Mouse (Mus musculus) ES-Bruce4 (cell line): Measurements from ENCODE around the gene Mrps34.
A peak's percentile ranks its signal among the peaks of the same experiment; 100 is the strongest.

Source experiments
- CTCF ChIP-seq: IDR thresholded peaks from one replicate; pipeline ENCODE4 v1.8.1; 2011; ENCODE audit warnings: low read depth, low read length
- EP300 ChIP-seq: IDR thresholded peaks from 2 replicates; pipeline ENCODE4 v1.6.1; 2011; ENCODE audit warnings: low read depth, low read length; ENCODE audit not compliant: insufficient read depth
- POLR2A ChIP-seq: IDR thresholded peaks from one replicate; pipeline ENCODE4 v1.8.1; 2011; ENCODE audit warnings: low read length; ENCODE audit not compliant: insufficient read depth

GRCm38 (mm10) chr17:24850065-24850772 is 44.7 kb upstream of the Mrps34 start, which contains the start of gene Fahd1:
- TF ChIP-seq CTCF (no peak), POLR2A (peak; percentile 39), EP300 (no peak)
